Mouse (Mus musculus) thymus, adult 2 months (tissue): ENCODE measurements around the gene Dscam. TPM values are rescaled to one million over a fixed set of nuclear protein-coding genes. Genes with fewer than 3 reads are reported as not detected.

Experiments
- DNase-seq: peaks from one replicate; pipeline ENCODE4 v3.0.0; 2021
- H3K27ac ChIP-seq: fragments of 200-500 bp; 2 replicates; pipeline ENCODE4 v1.5.1; 2012; ENCODE audit warnings: low read length, control low read depth; ENCODE audit not compliant: control insufficient read depth, insufficient read depth
- H3K27me3 ChIP-seq: fragments of 200-500 bp; 2 replicates; pipeline ENCODE4 v1.6.1; 2012; ENCODE audit warnings: mild to moderate bottlenecking, low read length, moderate library complexity, mixed read lengths; ENCODE audit not compliant: control insufficient read depth, insufficient read depth
- H3K36me3 ChIP-seq: fragments of 200-500 bp; 2 replicates; pipeline ENCODE4 v1.6.1; 2012; ENCODE audit warnings: mild to moderate bottlenecking, low read length, moderate library complexity; ENCODE audit not compliant: control insufficient read depth, insufficient read depth
- H3K4me1 ChIP-seq: fragments of 200-500 bp; replicated peaks from 2 replicates; pipeline ENCODE4 v1.6.1; 2012; ENCODE audit warnings: low read length; ENCODE audit not compliant: control insufficient read depth, insufficient read depth
- H3K4me3 ChIP-seq: fragments of 200-500 bp; 2 replicates; pipeline ENCODE4 v1.5.1; 2012; ENCODE audit warnings: mild to moderate bottlenecking, low read length, control low read depth, moderate library complexity; ENCODE audit not compliant: control insufficient read depth, insufficient read depth
- CTCF ChIP-seq: fragments of 200-500 bp; IDR thresholded peaks from 2 replicates; pipeline ENCODE4 v1.5.1; 2012; ENCODE audit warnings: mild to moderate bottlenecking, control low read depth, low read length, moderate library complexity, borderline replicate concordance; ENCODE audit not compliant: control insufficient read depth, poor library complexity, insufficient read depth; ENCODE audit errors: extremely low read depth
- POLR2A ChIP-seq: fragments of 200-500 bp; IDR thresholded peaks from 2 replicates; pipeline ENCODE4 v1.6.1; 2012; ENCODE audit warnings: mild to moderate bottlenecking, low read length, control low read depth, moderate library complexity; ENCODE audit not compliant: control insufficient read depth, poor library complexity, insufficient read depth; ENCODE audit errors: extremely low read depth
- WGBS: fragments of 180-500 bp; shearing (Covaris S2); methylation state at CpG from one replicate; pipeline ENCODE4 v1.1.7; 2018; 5-methylcytosine and 5-hydroxymethylcytosine counted together
- polyA plus RNA-seq: library from polyadenylated mRNA; depleted of rRNA; stranded (reverse); fragments of >200 nt; gene quantifications from 2 replicates; pipeline ENCODE4 v1.2.3, GENCODE M21; 2012; rRNA removed

Dscam gene
- polyA plus RNA-seq, 1 experiment, result 0.28 TPM

DNA sequence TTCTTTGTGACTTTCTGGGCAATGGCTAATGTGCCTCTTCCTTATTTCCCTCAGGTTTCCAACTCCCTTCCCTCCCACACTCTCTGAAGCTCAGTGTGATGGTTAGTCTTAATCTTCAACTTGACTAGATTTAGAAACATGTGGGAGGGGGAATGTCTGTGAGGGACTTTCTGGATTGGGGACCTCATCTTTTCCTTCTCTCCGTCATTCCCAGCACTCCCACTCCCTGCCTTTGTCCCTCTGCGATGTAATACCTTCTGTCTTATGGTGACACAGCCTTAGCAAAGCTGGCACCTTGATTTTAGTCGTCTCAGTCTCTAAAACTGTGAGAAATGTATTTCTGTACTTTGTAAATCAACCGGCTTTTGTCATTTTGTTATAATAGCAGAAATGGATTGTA is 615.1 kb downstream of the Dscam start:
- TF ChIP-seq CTCF (no peak), POLR2A (no peak)
- Histone ChIP-seq H3K4me1 (no peaks in the 10 kb centered on the region), H3K36me3 (no peaks in the 10 kb centered on the region), H3K4me3 (no peak overlapping the region), H3K27me3 (no peaks in the 10 kb centered on the region), H3K27ac (no peak overlapping the region)
- 88% methylated on average over 4 of the region's 4 CpGs for WGBS
- DNase-seq, result no peak

GRCm38 (mm10) chr16:96552680-96553079 is 617.9 kb downstream of the Dscam start:
- WGBS, result 90% methylated on average over 2 of the region's 2 CpGs

GRCm38 (mm10) chr16:96541056-96541455 is 629.5 kb downstream of the Dscam start:
- TF ChIP-seq CTCF (no peak), POLR2A (no peak)
- no peak for DNase-seq
- WGBS, result 20% methylated on average over 2 of the region's 2 CpGs
- H3K4me3 ChIP-seq, result no peak overlapping the region
- no peaks in the 10 kb centered on the region for H3K36me3 ChIP-seq
- H3K27ac ChIP-seq, result no peak overlapping the region
- no peaks in the 10 kb centered on the region for H3K27me3 ChIP-seq
- H3K4me1 ChIP-seq, result no peaks in the 10 kb centered on the region

More at GRCm38 (mm10) chr16:96552680-96553079, 617.9 kb downstream of the Dscam start:
- no peaks in the 10 kb centered on the region for H3K27me3 ChIP-seq
- H3K4me3 ChIP-seq, result no peak overlapping the region
- no peaks in the 10 kb centered on the region for H3K4me1 ChIP-seq
- H3K27ac ChIP-seq, result no peak overlapping the region
- TF ChIP-seq CTCF (no peak), POLR2A (no peak)
- DNase-seq, result no peak
- H3K36me3 ChIP-seq, result no peaks in the 10 kb centered on the region

Other genes starting within 250 kb of the Dscam start
- 1.1 and 1.4 TPM in 2 replicates for gene Bace2, start 186.0 kb upstream of the Dscam start, polyA plus RNA-seq